Mouse (Mus musculus): ENCODE results near the gene Pygo2. TPM values are rescaled to one million over a fixed set of nuclear protein-coding genes. Genes with fewer than 3 reads are reported as not detected.

Gene Pygo2
- 62.4 and 64.0 TPM in 2 replicates for polyA plus RNA-seq (2016; fragmentation: Nextera tagmentation; extraction: Ambion mirVana)

DNA sequence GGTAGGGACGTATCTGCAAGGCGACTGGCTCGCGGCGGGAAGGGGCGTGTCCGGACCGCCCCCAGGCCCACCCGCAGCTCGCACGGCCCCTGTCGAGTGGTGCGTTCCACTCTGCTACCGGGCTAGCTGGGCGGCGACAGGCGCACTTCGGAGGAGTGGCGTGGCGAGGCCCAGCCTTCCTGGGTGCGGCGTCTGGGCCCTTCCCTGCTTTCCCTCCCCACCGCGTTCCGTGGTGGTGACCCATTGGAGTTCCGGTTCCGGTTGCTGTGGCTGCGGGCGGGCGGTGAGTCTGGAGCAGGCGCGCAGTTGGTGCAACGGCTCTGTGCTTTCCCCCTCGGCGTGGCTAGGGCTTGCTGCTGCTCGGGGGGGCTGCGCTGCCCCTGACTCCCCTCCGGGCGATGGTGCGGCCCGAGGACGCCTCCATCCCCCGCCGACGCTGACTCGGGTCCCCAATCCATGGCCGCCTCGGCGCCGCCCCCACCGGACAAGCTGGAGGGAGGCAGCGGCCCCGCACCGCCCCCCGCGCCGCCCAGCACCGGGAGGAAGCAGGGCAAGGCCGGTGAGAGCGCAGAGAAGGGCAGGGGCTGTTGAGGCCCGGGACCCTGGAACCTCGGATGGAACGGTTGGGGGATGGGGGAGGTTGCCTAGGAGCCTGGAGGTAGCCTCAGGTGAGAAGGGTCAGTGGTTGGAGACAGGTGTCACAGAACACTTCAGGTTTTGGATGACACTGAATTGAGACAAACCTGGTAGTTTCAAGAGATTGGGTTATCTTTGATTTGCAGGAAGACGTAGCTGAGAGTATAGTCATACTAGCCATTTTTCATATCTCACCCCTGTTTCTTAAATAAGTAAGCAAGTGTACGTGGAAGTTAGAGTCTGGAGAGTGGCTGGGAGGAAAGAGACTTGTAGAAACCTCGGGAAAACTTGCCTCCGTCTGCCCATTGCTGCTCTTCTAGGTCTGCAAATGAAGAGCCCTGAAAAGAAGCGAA lies at the start of gene Pygo2:
Gene Pygo2, plus strand, starts transcription at position 44 of the 989 bp plus-strand sequence.
- Histone ChIP-seq H3K36me3 (peaks cover 59% of the 10 kb centered on the region), H3K9me3 (no peaks in the 10 kb centered on the region), H3K27me3 (no peaks in the 10 kb centered on the region), H3K4me1 (replicated peaks) (peaks cover 10% of the 10 kb centered on the region), H3K27ac (peak within 1 kb of the TSS; percentile 85), H3K9ac (replicated peaks) (peak within 1 kb of the TSS; percentile 85), H3K4me2 (peak within 1 kb of the TSS; percentile 75), H3K4me3 (replicated peaks) (peak within 1 kb of the TSS; percentile 64)
- ATAC-seq (ENCODE audit: insufficient number of reproducible peaks, insufficient read depth, low FRiP score, low TSS enrichment, low read depth): peak; percentile 97
- WGBS: 2% methylated on average over 68 of the region's 68 CpGs

- Histone ChIP-seq H3K4me3 (replicated peaks) (no peak overlapping the region), H3K4me2 (no peak overlapping the region), H3K9me3 (no peaks in the 10 kb centered on the region), H3K9ac (replicated peaks) (no peak overlapping the region), H3K27ac (no peak overlapping the region), H3K4me1 (replicated peaks) (peaks cover 22% of the 10 kb centered on the region), H3K36me3 (no peaks in the 10 kb centered on the region), H3K27me3 (no peaks in the 10 kb centered on the region)
- ATAC-seq (ENCODE audit: insufficient number of reproducible peaks, insufficient read depth, low FRiP score, low TSS enrichment, low read depth): no peak
- WGBS: 92% methylated on average over 14 of the region's 14 CpGs
Measured at GRCm38 (mm10) chr3:89380291-89380690, 49.7 kb upstream of the Pygo2 start.

- H3K9me3 ChIP-seq: no peaks in the 10 kb centered on the region
- H3K4me2 ChIP-seq: no peak overlapping the region
- H3K4me3 ChIP-seq (replicated peaks): no peak overlapping the region
- WGBS: 93% methylated on average over 18 of the region's 18 CpGs
- H3K4me1 ChIP-seq (replicated peaks): peaks cover 26% of the 10 kb centered on the region
- ATAC-seq (ENCODE audit: insufficient number of reproducible peaks, insufficient read depth, low FRiP score, low TSS enrichment, low read depth): no peak
- H3K36me3 ChIP-seq: no peaks in the 10 kb centered on the region
- no peak overlapping the region for H3K9ac ChIP-seq (replicated peaks)
- no peak overlapping the region for H3K27ac ChIP-seq
- H3K27me3 ChIP-seq: no peaks in the 10 kb centered on the region
Measured at GRCm38 (mm10) chr3:89380711-89381110, 49.3 kb upstream of the Pygo2 start.

GRCm38 (mm10) chr3:89381233-89381632 lies 48.8 kb upstream of the Pygo2 start:
- 83% methylated on average over 11 of the region's 11 CpGs for WGBS
- ATAC-seq (ENCODE audit: insufficient number of reproducible peaks, insufficient read depth, low FRiP score, low TSS enrichment, low read depth): no peak
- Histone ChIP-seq H3K4me3 (replicated peaks) (no peak overlapping the region), H3K4me1 (replicated peaks) (peaks cover 26% of the 10 kb centered on the region), H3K9me3 (no peaks in the 10 kb centered on the region), H3K9ac (replicated peaks) (no peak overlapping the region), H3K36me3 (no peaks in the 10 kb centered on the region), H3K27me3 (no peaks in the 10 kb centered on the region), H3K4me2 (no peak overlapping the region), H3K27ac (no peak overlapping the region)

GRCm38 (mm10) chr3:89382033-89382882 lies 47.8 kb upstream of the Pygo2 start:
- Histone ChIP-seq H3K4me1 (replicated peaks) (peaks cover 35% of the 10 kb centered on the region), H3K27me3 (no peaks in the 10 kb centered on the region), H3K36me3 (no peaks in the 10 kb centered on the region), H3K4me3 (replicated peaks) (no peak overlapping the region), H3K9ac (replicated peaks) (no peak overlapping the region), H3K9me3 (no peaks in the 10 kb centered on the region), H3K4me2 (no peak overlapping the region), H3K27ac (no peak overlapping the region)
- WGBS: 87% methylated on average over 9 of the region's 9 CpGs
- no peak for ATAC-seq (ENCODE audit: insufficient number of reproducible peaks, insufficient read depth, low FRiP score, low TSS enrichment, low read depth)

DNA sequence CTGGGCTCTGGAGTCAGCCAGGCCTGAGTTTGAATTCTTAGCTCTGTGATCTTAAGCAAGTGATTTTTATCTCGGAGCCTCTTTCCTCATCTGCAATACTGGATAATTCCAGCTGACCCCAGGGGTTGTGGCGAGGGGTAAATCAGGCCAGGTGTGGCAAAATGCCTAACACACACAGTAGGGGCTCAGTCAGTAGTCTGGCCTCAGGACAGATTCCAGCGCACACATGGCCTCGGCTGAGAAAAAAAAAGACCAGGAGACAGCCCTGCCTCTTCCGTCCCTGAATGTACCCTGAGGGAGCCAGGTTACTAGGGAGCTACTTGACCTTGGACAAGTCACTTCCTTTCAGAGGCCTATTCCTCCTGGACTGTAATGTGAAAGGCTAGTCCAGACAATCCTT lies 47.1 kb upstream of the Pygo2 start:
- ATAC-seq (ENCODE audit: insufficient number of reproducible peaks, insufficient read depth, low FRiP score, low TSS enrichment, low read depth): no peak
- Histone ChIP-seq H3K4me1 (replicated peaks) (peaks cover 33% of the 10 kb centered on the region), H3K4me2 (no peak overlapping the region), H3K4me3 (replicated peaks) (no peak overlapping the region), H3K27me3 (no peaks in the 10 kb centered on the region), H3K27ac (no peak overlapping the region), H3K36me3 (no peaks in the 10 kb centered on the region), H3K9ac (replicated peaks) (no peak overlapping the region), H3K9me3 (no peaks in the 10 kb centered on the region)
- 68% methylated on average over 5 of the region's 5 CpGs for WGBS

GRCm38 (mm10) chr3:89383651-89384255 lies 46.3 kb upstream of the Pygo2 start:
- Histone ChIP-seq H3K36me3 (no peaks in the 10 kb centered on the region), H3K27ac (no peak overlapping the region), H3K9ac (replicated peaks) (no peak overlapping the region), H3K27me3 (no peaks in the 10 kb centered on the region), H3K4me3 (replicated peaks) (no peak overlapping the region), H3K9me3 (no peaks in the 10 kb centered on the region), H3K4me1 (replicated peaks) (peaks cover 25% of the 10 kb centered on the region), H3K4me2 (no peak overlapping the region)
- ATAC-seq (ENCODE audit: insufficient number of reproducible peaks, insufficient read depth, low FRiP score, low TSS enrichment, low read depth): no peak
- 84% methylated on average over 5 of the region's 5 CpGs for WGBS

DNA sequence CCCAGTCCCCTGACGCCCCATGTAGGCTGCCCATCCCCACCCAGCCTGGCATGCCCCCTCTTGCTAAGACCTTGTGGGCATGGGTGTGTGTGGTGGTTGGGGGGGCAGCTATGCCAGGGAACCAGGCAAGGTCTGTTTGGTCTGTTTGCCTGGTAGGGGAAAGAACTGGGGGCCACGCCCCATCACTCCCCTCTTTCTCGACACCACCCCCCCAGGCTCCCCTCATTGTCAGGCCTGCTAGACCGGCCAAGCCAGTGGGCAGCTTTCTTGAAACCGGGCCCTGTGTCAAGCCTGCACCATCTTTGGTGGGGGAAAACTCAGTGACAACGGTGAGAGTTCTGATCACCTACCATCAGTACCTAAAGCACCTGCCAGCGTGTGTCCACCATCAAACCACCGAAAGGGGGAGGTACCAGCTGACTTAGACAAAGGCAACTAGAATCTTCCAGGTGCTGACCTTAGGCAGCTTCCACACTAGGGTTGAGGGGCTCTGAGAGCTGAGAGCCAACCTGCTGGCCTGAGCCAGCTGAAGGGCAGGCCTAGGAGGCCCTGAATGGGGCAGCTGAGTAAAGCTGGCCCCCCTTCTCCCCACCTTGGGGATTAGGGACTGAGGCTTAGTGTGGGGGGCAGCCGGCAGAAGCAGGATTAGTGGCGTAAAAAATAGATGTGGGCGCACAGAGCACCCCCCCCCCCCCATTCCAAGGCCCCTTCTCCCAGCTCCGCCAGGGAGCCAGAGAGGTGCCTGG lies 45.5 kb upstream of the Pygo2 start:
- Histone ChIP-seq H3K27me3 (no peaks in the 10 kb centered on the region), H3K27ac (peak overlapping the region; percentile 0; the same call in 1 of the 2 replicates), H3K4me1 (replicated peaks) (peaks cover 22% of the 10 kb centered on the region), H3K4me2 (peak overlapping the region; percentile 10; the same call in 1 of the 2 replicates), H3K9ac (replicated peaks) (no peak overlapping the region), H3K4me3 (replicated peaks) (no peak overlapping the region), H3K36me3 (no peaks in the 10 kb centered on the region), H3K9me3 (no peaks in the 10 kb centered on the region)
- WGBS: 71% methylated on average over 9 of the region's 12 CpGs
- no peak for ATAC-seq (ENCODE audit: insufficient number of reproducible peaks, insufficient read depth, low FRiP score, low TSS enrichment, low read depth)

- Histone ChIP-seq H3K27ac (no peak overlapping the region), H3K9me3 (no peaks in the 10 kb centered on the region), H3K4me1 (replicated peaks) (peaks cover 26% of the 10 kb centered on the region), H3K27me3 (no peaks in the 10 kb centered on the region), H3K36me3 (no peaks in the 10 kb centered on the region), H3K9ac (replicated peaks) (0 out of 2 replicates have a peak overlapping the region, but pooled peaks have one; percentile 27), H3K4me3 (replicated peaks) (no peak overlapping the region), H3K4me2 (no peak overlapping the region)
- 36% methylated on average over 10 of the region's 11 CpGs for WGBS
- no peak for ATAC-seq (ENCODE audit: insufficient number of reproducible peaks, insufficient read depth, low FRiP score, low TSS enrichment, low read depth)
Measured at GRCm38 (mm10) chr3:89385451-89385850, 44.6 kb upstream of the Pygo2 start.
